ENCODE assay signal across 8 mouse cellular contexts in genomic region chr2:125659823-125660536, GRCm38 (mm10). TPM values are rescaled to one million over a fixed set of nuclear protein-coding genes. Genes with fewer than 3 reads are reported as not detected.
DNase-seq lines count a peak whose midpoint lies in the region; ATAC-seq and TF ChIP-seq lines count a peak whose summit lies in the region.

No protein-coding gene starts in this region.

- peak overlapping the region; percentile 49 for H3K4me2 ChIP-seq in hindbrain, postnatal 0 days (ENCODE audit: low read depth, low read length)

- H3K4me1 ChIP-seq in hindbrain, postnatal 0 days (ENCODE audit: insufficient read depth, low read length) = no peaks in the 10 kb centered on the region

- no peaks in the 10 kb centered on the region for H3K27me3 ChIP-seq in hindbrain, postnatal 0 days (ENCODE audit: insufficient read depth, low read length)

- peak; percentile 89 for TF ChIP-seq CTCF in hindbrain, postnatal 0 days (IDR thresholded peaks at IDR 0.05; ENCODE audit: low read depth)

- H3K9me3 ChIP-seq in hindbrain, postnatal 0 days (ENCODE audit: low read length) = no peaks in the 10 kb centered on the region

- WGBS in hindbrain, postnatal 0 days = 14% methylated on average over 10 of the region's 10 CpGs

- intact Hi-C loops in left cerebral cortex, postnatal 25 days (cut with DNase I) = loop anchor here (1.0 to 10.0 kb wide), 4 partner anchors 26 to 865 kb away; partner anchors contain the start of genes Cops2 and Galk2

- peak; percentile 95 for ATAC-seq in frontal cortex, adult (ENCODE audit: low TSS enrichment)
- peak; percentile 82 for ATAC-seq in hindbrain, postnatal 0 days
- ATAC-seq in megakaryocyte-erythroid progenitor cell, adult 5-6 weeks (replicated peaks; ENCODE audit: low FRiP score, low TSS enrichment, poor library complexity, severe bottlenecking) = peak; percentile 85

- H3K9ac ChIP-seq in hindbrain, postnatal 0 days (replicated peaks; ENCODE audit: low read length) = no peak overlapping the region

- H3K27ac ChIP-seq in hindbrain, postnatal 0 days = no peak overlapping the region

- peak overlapping the region; percentile 11; the same call in 1 of the 2 replicates for H3K4me3 ChIP-seq in hindbrain, postnatal 0 days (ENCODE audit: low read length)

- no peaks in the 10 kb centered on the region for H3K36me3 ChIP-seq in hindbrain, postnatal 0 days (ENCODE audit: insufficient read depth, low read length)

- DNase-seq in left cerebral cortex, adult 18-20 months (ENCODE audit: low spot score in 2 of 2) = peak; percentile 63 to 78
- DNase-seq in left cerebral cortex, adult 11 months (ENCODE audit: low spot score) = no peak
- DNase-seq in cerebellum, adult 9-11 months = peak; percentile 69
- peak; percentile 86 for DNase-seq in hindbrain, postnatal 0 days (ENCODE audit: low spot score)
- peak; percentile 72 to 79 for DNase-seq in left cerebral cortex, postnatal 25 days (ENCODE audit: low spot score in 2 of 2)
- peak; percentile 56 for DNase-seq in spleen, adult 12 weeks (ENCODE audit: low spot score)

RNA-seq across cellular contexts. Expression of gene Eid1, which starts 12.9 kb away (rescaled TPM):
- total RNA-seq in left cerebral cortex, adult 18-20 months (2021) = 100 to 1,000 TPM; 229 to 233 TPM
- total RNA-seq in hindbrain, postnatal 0 days (2014; rRNA removed) = 262 and 346 TPM in 2 replicates
- polyA plus RNA-seq in hindbrain, postnatal 0 days (2015; fragmentation: Nextera tagmentation; extraction: Ambion mirVana) = 393 and 394 TPM in 2 replicates
- 100 to 1,000 TPM; 229 to 255 TPM for total RNA-seq in left cerebral cortex, postnatal 25 days (2021)
- total RNA-seq in megakaryocyte-erythroid progenitor cell, adult 5-6 weeks (2014; fragmentation: Nextera tagmentation) = 56.0 and 59.1 TPM in 2 replicates
- 131 and 165 TPM in 2 replicates for total RNA-seq in megakaryocyte-erythroid progenitor cell, adult 5-6 weeks (2017)

RNA-seq across cellular contexts. Expression of gene Cep152, which starts 35.1 kb away (rescaled TPM):
- 1 to 10 TPM; 2.6 TPM for total RNA-seq in left cerebral cortex, adult 18-20 months (2021)
- total RNA-seq in hindbrain, postnatal 0 days (2014; rRNA removed) = 1.5 and 2.4 TPM in 2 replicates
- polyA plus RNA-seq in hindbrain, postnatal 0 days (2015; fragmentation: Nextera tagmentation; extraction: Ambion mirVana) = 1.6 and 1.9 TPM in 2 replicates
- total RNA-seq in left cerebral cortex, postnatal 25 days (2021) = 1 to 10 TPM; 2.0 to 2.5 TPM
- total RNA-seq in megakaryocyte-erythroid progenitor cell, adult 5-6 weeks (2014; fragmentation: Nextera tagmentation) = 13.5 and 14.4 TPM in 2 replicates
- total RNA-seq in megakaryocyte-erythroid progenitor cell, adult 5-6 weeks (2017) = 19.9 and 21.0 TPM in 2 replicates
